Mouse (Mus musculus) MEL (cell line): Measurements from ENCODE around the gene Cct7. TPM values are rescaled to one million over a fixed set of nuclear protein-coding genes. Genes with fewer than 3 reads are reported as not detected.

ENCODE experiments used
- DNase-seq: peaks from one replicate; pipeline ENCODE4 v3.0.0; 2011; ENCODE audit warnings: low read depth, low spot score
- H3K27ac ChIP-seq: 2 replicates; pipeline ENCODE4 v1.5.1; 2012; ENCODE audit warnings: low read depth, mild to moderate bottlenecking, control low read depth, low read length, moderate library complexity; ENCODE audit not compliant: control insufficient read depth
- H3K27me3 ChIP-seq, 2 experiments: fragments of 150-350 bp in 1 of 2; sonication (generic) in 1 of 2; 2 replicates each; pipeline ENCODE4 v1.6.1; 2012; ENCODE audit warnings: low read length in 2 of 2, mild to moderate bottlenecking in 2 of 2, improper control_type of control experiment in 1 of 2, moderate library complexity in 1 of 2; ENCODE audit not compliant: insufficient read depth in 2 of 2, control insufficient read depth in 1 of 2
- H3K36me3 ChIP-seq, 2 experiments: 2 replicates each; pipeline ENCODE4 v1.6.1; 2012 to 2014; ENCODE audit warnings: low read length in 2 of 2, improper control_type of control experiment in 1 of 2, inconsistent platforms in 1 of 2, mild to moderate bottlenecking in 1 of 2; ENCODE audit not compliant: insufficient read depth in 2 of 2, control insufficient read depth in 1 of 2
- H3K4me1 ChIP-seq, 2 experiments: fragments of 150-350 bp in 1 of 2; sonication (generic) in 1 of 2; 2 replicates each; pipeline ENCODE4 v1.6.1; 2012; ENCODE audit warnings: low read length in 2 of 2, improper control_type of control experiment in 1 of 2, mild to moderate bottlenecking in 1 of 2; ENCODE audit not compliant: insufficient read depth in 2 of 2, control insufficient read depth in 1 of 2
- H3K4me3 ChIP-seq, 2 experiments: fragments of 150-350 bp in 1 of 2; sonication (generic) in 1 of 2; 2 replicates each; pipeline ENCODE4 v1.5.1; 2012; ENCODE audit warnings: low read depth in 2 of 2, low read length in 2 of 2, mild to moderate bottlenecking in 2 of 2, moderate library complexity in 2 of 2, control low read depth in 1 of 2, improper control_type of control experiment in 1 of 2; ENCODE audit not compliant: control insufficient read depth in 1 of 2, insufficient read depth in 1 of 2
- H3K79me2 ChIP-seq: 2 replicates; pipeline ENCODE4 v1.6.1; 2012; ENCODE audit warnings: mild to moderate bottlenecking, low read length, moderate library complexity; ENCODE audit not compliant: control insufficient read depth, poor library complexity, insufficient read depth
- H3K9ac ChIP-seq: 2 replicates; pipeline ENCODE4 v1.6.1; 2012; ENCODE audit warnings: low read depth, mild to moderate bottlenecking, control low read depth, low read length, moderate library complexity; ENCODE audit not compliant: control insufficient read depth, poor library complexity, severe bottlenecking
- H3K9me3 ChIP-seq: fragments of 150-350 bp; sonication (generic); replicated peaks from 2 replicates; pipeline ENCODE4 v1.6.1; 2012; ENCODE audit warnings: mild to moderate bottlenecking, low read length, improper control_type of control experiment, moderate library complexity; ENCODE audit not compliant: insufficient read depth
- CHD1 ChIP-seq: IDR thresholded peaks from 2 replicates; pipeline ENCODE4 v1.6.1; 2012; ENCODE audit warnings: low read depth, mild to moderate bottlenecking, inconsistent platforms, low read length, improper control_type of control experiment
- E2F4 ChIP-seq: IDR thresholded peaks from 2 replicates; pipeline ENCODE4 v1.6.1; 2011; ENCODE audit warnings: low read depth, low read length, improper control_type of control experiment, borderline replicate concordance
- ELF1 ChIP-seq: IDR thresholded peaks from 2 replicates; pipeline ENCODE4 v1.6.1; 2014; ENCODE audit warnings: low read depth, mild to moderate bottlenecking, inconsistent platforms, low read length, improper control_type of control experiment, moderate library complexity
- EP300 ChIP-seq, 2 experiments: IDR thresholded peaks; 2 replicates each; pipeline ENCODE4 v1.6.1; 2011; ENCODE audit warnings: improper control_type of control experiment in 2 of 2, low read length in 2 of 2, low read depth in 1 of 2, mild to moderate bottlenecking in 1 of 2
- GABPA ChIP-seq: IDR thresholded peaks from 2 replicates; pipeline ENCODE4 v1.6.1; 2012; ENCODE audit warnings: low read depth, mild to moderate bottlenecking, inconsistent platforms, low read length, improper control_type of control experiment, moderate library complexity
- JUND ChIP-seq: IDR thresholded peaks from 2 replicates; pipeline ENCODE4 v1.6.1; 2011; ENCODE audit warnings: low read depth, mild to moderate bottlenecking, improper control_type of control experiment, low read length
- KAT2A ChIP-seq: conservative IDR thresholded peaks from 2 replicates; pipeline ENCODE4 v1.6.1; 2012; ENCODE audit warnings: low read depth, low read length, improper control_type of control experiment, inconsistent platforms
- MAFK ChIP-seq: IDR thresholded peaks from 2 replicates; pipeline ENCODE4 v1.6.1; 2011; ENCODE audit warnings: low read depth, mild to moderate bottlenecking, low read length, improper control_type of control experiment, borderline replicate concordance
- MAX ChIP-seq: IDR thresholded peaks from 2 replicates; pipeline ENCODE4 v1.6.1; 2011; ENCODE audit warnings: low read length, improper control_type of control experiment
- MAZ ChIP-seq: IDR thresholded peaks from 2 replicates; pipeline ENCODE4 v1.6.1; 2012; ENCODE audit warnings: low read depth, mild to moderate bottlenecking, inconsistent platforms, low read length, improper control_type of control experiment
- MEF2A ChIP-seq: IDR thresholded peaks from 2 replicates; pipeline ENCODE4 v1.6.1; 2014; ENCODE audit warnings: low read depth, mild to moderate bottlenecking, inconsistent platforms, low read length, improper control_type of control experiment; ENCODE audit not compliant: poor library complexity, insufficient replicate concordance, severe bottlenecking; ENCODE audit errors: extremely low read depth
- MXI1 ChIP-seq: IDR thresholded peaks from 2 replicates; pipeline ENCODE4 v1.6.1; 2011; ENCODE audit warnings: mild to moderate bottlenecking, low read depth, low read length, improper control_type of control experiment
- MYB ChIP-seq: IDR thresholded peaks from 2 replicates; pipeline ENCODE4 v1.6.1; 2011; ENCODE audit warnings: mild to moderate bottlenecking, low read depth, low read length, improper control_type of control experiment
- NELFE ChIP-seq: IDR thresholded peaks from 2 replicates; pipeline ENCODE4 v1.6.1; 2011; ENCODE audit warnings: low read depth, low read length, improper control_type of control experiment
- NRF1 ChIP-seq: IDR thresholded peaks from 2 replicates; pipeline ENCODE4 v1.6.1; 2014; ENCODE audit warnings: low read depth, mild to moderate bottlenecking, inconsistent platforms, low read length, improper control_type of control experiment, moderate library complexity; ENCODE audit not compliant: poor library complexity, insufficient read depth, severe bottlenecking
- POLR2AphosphoS5 ChIP-seq: IDR thresholded peaks from 2 replicates; pipeline ENCODE4 v1.6.1; 2012; ENCODE audit warnings: low read depth, borderline replicate concordance, mild to moderate bottlenecking, inconsistent platforms, low read length, moderate library complexity, mixed read lengths
- RAD21 ChIP-seq: IDR thresholded peaks from 2 replicates; pipeline ENCODE4 v1.6.1; 2011; ENCODE audit warnings: mild to moderate bottlenecking, low read depth, low read length, improper control_type of control experiment
- SMC3 ChIP-seq: IDR thresholded peaks from 2 replicates; pipeline ENCODE4 v1.6.1; 2011; ENCODE audit warnings: low read depth, low read length, improper control_type of control experiment
- TAL1 ChIP-seq: IDR thresholded peaks from 2 replicates; pipeline ENCODE4 v1.6.1; 2012; ENCODE audit warnings: mild to moderate bottlenecking, inconsistent platforms, low read length, moderate library complexity, mixed read lengths
- TBP ChIP-seq: IDR thresholded peaks from 2 replicates; pipeline ENCODE4 v1.8.0; 2011; ENCODE audit warnings: low read depth, low read length, improper control_type of control experiment
- UBTF ChIP-seq: IDR thresholded peaks from 2 replicates; pipeline ENCODE4 v1.6.1; 2012; ENCODE audit warnings: low read depth, mild to moderate bottlenecking, inconsistent platforms, low read length, improper control_type of control experiment, moderate library complexity, borderline replicate concordance; ENCODE audit not compliant: insufficient read depth
- USF1 ChIP-seq: IDR thresholded peaks from 2 replicates; pipeline ENCODE4 v1.6.1; 2014; ENCODE audit warnings: low read depth, mild to moderate bottlenecking, inconsistent platforms, low read length, improper control_type of control experiment, moderate library complexity
- USF2 ChIP-seq, 2 experiments: IDR thresholded peaks; 2 replicates each; pipeline ENCODE4 v1.6.1; 2011 to 2012; ENCODE audit warnings: improper control_type of control experiment in 2 of 2, low read length in 2 of 2, borderline replicate concordance in 1 of 2, inconsistent platforms in 1 of 2, low read depth in 1 of 2, mild to moderate bottlenecking in 1 of 2; ENCODE audit not compliant: insufficient read depth in 1 of 2
- ZMIZ1 ChIP-seq: IDR thresholded peaks from 2 replicates; pipeline ENCODE4 v1.6.1; 2012; ENCODE audit warnings: low read depth, mild to moderate bottlenecking, inconsistent platforms, low read length, improper control_type of control experiment, moderate library complexity
- polyA plus RNA-seq, 2 experiments: library from polyadenylated mRNA; stranded (reverse) in 1 of 2; unstranded in 1 of 2; fragments of >175 nt in 1 of 2; fragments of >200 nt in 1 of 2; gene quantifications; 2 replicates each; pipeline versions ENCODE4 v1.2.1 to v1.2.4; 2012; ENCODE audit warnings: low replicate concordance in 2 of 2, low read depth in 1 of 2; ENCODE audit not compliant: insufficient read length in 2 of 2, insufficient read depth in 1 of 2, missing spikeins in 1 of 2
- total RNA-seq: library from RNA; depleted of rRNA; stranded (reverse); fragments of 300-350 nt; gene quantifications from 2 replicates; pipeline ENCODE4 v1.2.3, GENCODE M21; 2012

Gene Cct7
- total and polyA plus RNA-seq, 3 experiments = 222 to 660 (median 660) TPM

- TF ChIP-seq USF1 (no peak), ZMIZ1 (no peak), CHD1 (no peak), E2F4 (no peak), RAD21 (no peak), MEF2A (no peak), TBP (no peak), GABPA (no peak), POLR2AphosphoS5 (no peak), MAFK (no peak), USF2 (IDR thresholded peaks at IDR 0.05; ENCODE audit: borderline replicate concordance in 1 of 2, insufficient read depth in 1 of 2, low read depth in 1 of 2, low read length in 2 of 2) (no peak), NELFE (no peak), TAL1 (no peak), UBTF (no peak), KAT2A (no peak), MAZ (no peak), ELF1 (no peak), SMC3 (no peak), MXI1 (no peak)
- no peak for DNase-seq
- peaks cover 7 to 16% of the 10 kb centered on the region in 2 experiments for H3K27me3 ChIP-seq
Observed at GRCm38 (mm10) chr6:85419150-85419549, 32.2 kb upstream of the Cct7 start.

GRCm38 (mm10) chr6:85423836-85424379 is 27.4 kb upstream of the Cct7 start, which contains the start of gene Noto:
Gene Noto, plus strand, starts transcription at chr6:85423886.
- no peak within 1 kb of the TSS for H3K4me3 ChIP-seq
- H3K27me3 ChIP-seq = peaks cover 6 to 21% of the 10 kb centered on the region in 2 experiments
- no peak within 1 kb of the TSS for H3K9ac ChIP-seq
- H3K27ac ChIP-seq = no peak within 1 kb of the TSS
- H3K4me1 ChIP-seq = no peaks in the 10 kb centered on the region
- no peaks in the 10 kb centered on the region for H3K36me3 ChIP-seq
- TF ChIP-seq MAX (no peak), RAD21 (no peak), MYB (no peak), NRF1 (no peak), KAT2A (no peak), EP300 (IDR thresholded peaks at IDR 0.05; ENCODE audit: low read depth in 1 of 2, low read length in 2 of 2) (no peak), JUND (no peak)
- TF ChIP-seq, all 39 proteins: peak for 0
- Histone ChIP-seq H3K79me2 (no peaks in the 10 kb centered on the region), H3K9me3 (no peaks in the 10 kb centered on the region)
- no peak for DNase-seq

More at GRCm38 (mm10) chr6:85419150-85419549, 32.2 kb upstream of the Cct7 start:
- no peak overlapping the region for H3K9ac ChIP-seq
- H3K36me3 ChIP-seq = no peaks in the 10 kb centered on the region
- H3K79me2 ChIP-seq = no peaks in the 10 kb centered on the region
- no peak overlapping the region for H3K27ac ChIP-seq
- H3K4me1 ChIP-seq = no peaks in the 10 kb centered on the region
- H3K4me3 ChIP-seq = no peak overlapping the region
- no peaks in the 10 kb centered on the region for H3K9me3 ChIP-seq
